Mouse (Mus musculus) hindbrain, embryonic 11.5 days (tissue): ENCODE results near the gene Thada. TPM values are rescaled to one million over a fixed set of nuclear protein-coding genes. Genes with fewer than 3 reads are reported as not detected.
"Not testable (repeated sequence)": the region's sequence is repeated elsewhere in the genome, so short reads cannot be mapped to it uniquely, and the experiment has no call there.

ENCODE experiments used
- ATAC-seq: fragments of 200-750 bp; cut with Nextera tagmentation; 2 replicates; pipeline ENCODE4 v1.8.0; 2017; ENCODE audit warnings: mild to moderate bottlenecking, moderate TSS enrichment, moderate library complexity; ENCODE audit not compliant: low FRiP score
- DNase-seq: peaks from one replicate; pipeline ENCODE4 v3.0.0-alpha.2; 2015; ENCODE audit warnings: low spot score
- H3K27ac ChIP-seq: fragments of 300-500 bp; sonication (generic); 2 replicates; pipeline ENCODE4 v1.5.1; 2014; ENCODE audit warnings: mild to moderate bottlenecking, low read depth, low read length
- H3K27me3 ChIP-seq: fragments of 300-500 bp; sonication (generic); 2 replicates; pipeline ENCODE4 v1.6.1; 2014; ENCODE audit warnings: mild to moderate bottlenecking, low read length, moderate library complexity, mixed read lengths; ENCODE audit not compliant: control insufficient read depth, insufficient read depth
- H3K36me3 ChIP-seq: fragments of 300-500 bp; sonication (generic); 2 replicates; pipeline ENCODE4 v1.6.1; 2014; ENCODE audit warnings: mild to moderate bottlenecking, low read length, moderate library complexity, mixed read lengths; ENCODE audit not compliant: control insufficient read depth, insufficient read depth
- H3K4me1 ChIP-seq: fragments of 300-500 bp; sonication (generic); replicated peaks from 2 replicates; pipeline ENCODE4 v1.6.1; 2014; ENCODE audit warnings: low read length, mixed read lengths; ENCODE audit not compliant: control insufficient read depth, insufficient read depth
- H3K4me2 ChIP-seq: fragments of 300-500 bp; sonication (generic); replicated peaks from 2 replicates; pipeline ENCODE4 v1.6.1; 2014; ENCODE audit warnings: mild to moderate bottlenecking, low read depth, low read length
- H3K4me3 ChIP-seq: fragments of 300-500 bp; sonication (generic); 2 replicates; pipeline ENCODE4 v1.5.1; 2014; ENCODE audit warnings: low read depth, low read length
- H3K9ac ChIP-seq: fragments of 300-500 bp; sonication (generic); 2 replicates; pipeline ENCODE4 v1.6.1; 2014; ENCODE audit warnings: low read depth, low read length
- H3K9me3 ChIP-seq: fragments of 300-500 bp; sonication (generic); 2 replicates; pipeline ENCODE4 v1.6.1; 2016; ENCODE audit warnings: low read length; ENCODE audit not compliant: control insufficient read depth
- WGBS: fragments of 180-500 bp; shearing (Covaris S2); extraction: QIAGEN DNeasy Blood & Tissue Kit; methylation state at CpG from one replicate; pipeline ENCODE4 v1.1.7; 2014; 5-methylcytosine and 5-hydroxymethylcytosine counted together
- polyA plus RNA-seq: library from polyadenylated mRNA; unstranded; fragments of >200 nt; fragmentation: Nextera tagmentation; extraction: Ambion mirVana; gene quantifications from 2 replicates; pipeline ENCODE4 v1.2.1, GENCODE M21; 2014

The Thada gene
- polyA plus RNA-seq, 1 experiment from 2014 or later, result 13.1 TPM

- not testable (repeated sequence) for H3K9me3 ChIP-seq, H3K27ac ChIP-seq, H3K4me1 ChIP-seq, H3K4me2 ChIP-seq, H3K9ac ChIP-seq, H3K36me3 ChIP-seq, ATAC-seq, H3K27me3 ChIP-seq, H3K4me3 ChIP-seq, DNase-seq
- 93% methylated on average over 6 of the region's 6 CpGs for WGBS
Observed at GRCm38 (mm10) chr17:84291228-84291627, 174.8 kb downstream of the Thada start.

- Histone ChIP-seq H3K4me1 (no peaks in the 10 kb centered on the region), H3K9ac (no peak overlapping the region), H3K4me3 (no peak overlapping the region), H3K27ac (no peak overlapping the region), H3K27me3 (no peaks in the 10 kb centered on the region), H3K36me3 (no peaks in the 10 kb centered on the region), H3K9me3 (no peaks in the 10 kb centered on the region), H3K4me2 (no peak overlapping the region)
- ATAC-seq, result no peak
- WGBS, result 95% methylated on average over 8 of the region's 8 CpGs
- DNase-seq, result no peak
Observed at GRCm38 (mm10) chr17:84287675-84288420, 178.2 kb downstream of the Thada start.

- Histone ChIP-seq H3K27me3 (no peaks in the 10 kb centered on the region), H3K27ac (no peak overlapping the region), H3K4me2 (no peak overlapping the region), H3K9ac (no peak overlapping the region), H3K4me3 (no peak overlapping the region), H3K4me1 (no peaks in the 10 kb centered on the region), H3K36me3 (no peaks in the 10 kb centered on the region), H3K9me3 (no peaks in the 10 kb centered on the region)
- whole genome bisulfite sequencing, result 96% methylated on average over 5 of the region's 5 CpGs
- ATAC-seq (no peak), DNase-seq (no peak)
Observed at GRCm38 (mm10) chr17:84286536-84286935, 179.5 kb downstream of the Thada start.

- no peak for ATAC-seq
- Histone ChIP-seq H3K9ac (no peak overlapping the region), H3K4me3 (no peak overlapping the region), H3K27me3 (no peaks in the 10 kb centered on the region), H3K27ac (no peak overlapping the region), H3K4me1 (no peaks in the 10 kb centered on the region), H3K36me3 (no peaks in the 10 kb centered on the region), H3K4me2 (no peak overlapping the region), H3K9me3 (no peaks in the 10 kb centered on the region)
- WGBS, result 88% methylated on average over 8 of the region's 8 CpGs
- DNase-seq, result no peak
Observed at GRCm38 (mm10) chr17:84282388-84283280, 183.4 kb downstream of the Thada start.

- H3K27me3 ChIP-seq, result no peaks in the 10 kb centered on the region
- H3K4me3 ChIP-seq, result no peak overlapping the region
- H3K27ac ChIP-seq, result no peak overlapping the region
- ATAC-seq (no peak), DNase-seq (no peak)
- H3K9ac ChIP-seq, result no peak overlapping the region
- no peak overlapping the region for H3K4me2 ChIP-seq
- 86% methylated on average over 8 of the region's 8 CpGs for WGBS
- H3K36me3 ChIP-seq, result no peaks in the 10 kb centered on the region
- no peaks in the 10 kb centered on the region for H3K4me1 ChIP-seq
- H3K9me3 ChIP-seq, result no peaks in the 10 kb centered on the region
Observed at GRCm38 (mm10) chr17:84279001-84279400, 187.0 kb downstream of the Thada start.

GRCm38 (mm10) chr17:84278193-84278953 lies 187.6 kb downstream of the Thada start:
- Histone ChIP-seq H3K4me1 (no peaks in the 10 kb centered on the region), H3K27me3 (no peaks in the 10 kb centered on the region), H3K9ac (no peak overlapping the region), H3K4me3 (no peak overlapping the region), H3K4me2 (no peak overlapping the region), H3K27ac (no peak overlapping the region), H3K9me3 (no peaks in the 10 kb centered on the region), H3K36me3 (no peaks in the 10 kb centered on the region)
- DNase-seq (no peak), ATAC-seq (no peak)
- WGBS, result 87% methylated on average over 5 of the region's 5 CpGs

- WGBS, result 77% methylated on average over 3 of the region's 3 CpGs
- ATAC-seq, result no peak
- no peaks in the 10 kb centered on the region for H3K36me3 ChIP-seq
- no peak overlapping the region for H3K9ac ChIP-seq
- no peaks in the 10 kb centered on the region for H3K4me1 ChIP-seq
- H3K4me3 ChIP-seq, result no peak overlapping the region
- H3K27me3 ChIP-seq, result no peaks in the 10 kb centered on the region
- no peak overlapping the region for H3K4me2 ChIP-seq
- H3K9me3 ChIP-seq, result no peaks in the 10 kb centered on the region
- no peak for DNase-seq
- no peak overlapping the region for H3K27ac ChIP-seq
Observed at GRCm38 (mm10) chr17:84274999-84275398, 191.0 kb downstream of the Thada start.

GRCm38 (mm10) chr17:84274163-84274562 lies 191.8 kb downstream of the Thada start:
- Histone ChIP-seq H3K4me1 (no peaks in the 10 kb centered on the region), H3K9me3 (no peaks in the 10 kb centered on the region), H3K4me2 (no peak overlapping the region), H3K9ac (no peak overlapping the region), H3K27me3 (no peaks in the 10 kb centered on the region), H3K27ac (peak overlapping the region; percentile 17; the same call in 1 of the 2 replicates), H3K4me3 (no peak overlapping the region), H3K36me3 (no peaks in the 10 kb centered on the region)
- peak; percentile 19 for DNase-seq
- WGBS, result 48% methylated on average over 6 of the region's 6 CpGs
- no peak for ATAC-seq
